Mouse (Mus musculus): ENCODE measurements around the gene Ppil4.

GRCm38 (mm10) chr10:7781214-7781613 lies 11.5 kb upstream of the Ppil4 start:
- TF ChIP-seq CTCF (IDR thresholded peaks at IDR 0.05; ENCODE audit: borderline replicate concordance, extremely low read depth, insufficient read depth, insufficient read length) = no peak
- no peak for TF ChIP-seq POLR2A (IDR thresholded peaks at IDR 0.05; ENCODE audit: borderline replicate concordance, extremely low read depth, insufficient read depth, insufficient read length, poor library complexity, severe bottlenecking)

All from brain, embryonic 14.5 days (tissue).